Mouse (Mus musculus) heart, adult 2 months (tissue): ENCODE measurements around the gene Il15ra.

Experiments used
- CTCF ChIP-seq: fragments of 200-600 bp; IDR thresholded peaks from 2 replicates; pipeline ENCODE4 v1.8.1; 2022; ENCODE audit warnings: antibody characterized with exemption, mild to moderate bottlenecking, moderate library complexity
- POLR2A ChIP-seq: fragments of 200-500 bp; IDR thresholded peaks from 2 replicates; pipeline ENCODE4 v1.6.1; 2011; ENCODE audit warnings: mild to moderate bottlenecking, low read depth, low read length, control low read depth; ENCODE audit not compliant: insufficient read depth

DNA sequence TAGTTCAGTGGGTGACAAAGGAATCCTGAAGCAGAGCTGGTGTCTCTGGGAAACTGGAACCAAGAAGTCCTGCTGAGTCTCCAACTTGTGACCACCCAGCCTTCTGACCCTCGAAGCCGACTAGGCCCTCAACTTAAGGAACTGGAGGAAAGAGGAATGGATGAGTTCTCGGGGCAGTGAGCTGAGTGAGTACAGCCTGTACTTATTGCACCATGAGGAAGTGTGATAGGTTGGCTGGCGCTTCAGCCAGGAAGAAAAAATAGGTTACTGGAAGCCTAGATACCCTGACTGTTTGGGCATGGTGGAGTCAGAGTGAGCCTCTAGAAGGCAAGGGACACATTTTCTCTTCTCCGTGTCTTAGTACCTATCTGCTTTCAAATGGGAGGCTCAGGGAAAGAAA lies 3.4 kb downstream of the Il15ra start:
- no peak for TF ChIP-seq CTCF
- TF ChIP-seq POLR2A, result no peak
